Mouse (Mus musculus): ENCODE measurements around the gene Col11a2. TPM values are rescaled to one million over a fixed set of nuclear protein-coding genes. Genes with fewer than 3 reads are reported as not detected.
A peak's percentile ranks its signal among the peaks of the same experiment; 100 is the strongest.

The Col11a2 gene
- polyA plus RNA-seq, 1 experiment from 2014 or later: 0.27 TPM

DNA sequence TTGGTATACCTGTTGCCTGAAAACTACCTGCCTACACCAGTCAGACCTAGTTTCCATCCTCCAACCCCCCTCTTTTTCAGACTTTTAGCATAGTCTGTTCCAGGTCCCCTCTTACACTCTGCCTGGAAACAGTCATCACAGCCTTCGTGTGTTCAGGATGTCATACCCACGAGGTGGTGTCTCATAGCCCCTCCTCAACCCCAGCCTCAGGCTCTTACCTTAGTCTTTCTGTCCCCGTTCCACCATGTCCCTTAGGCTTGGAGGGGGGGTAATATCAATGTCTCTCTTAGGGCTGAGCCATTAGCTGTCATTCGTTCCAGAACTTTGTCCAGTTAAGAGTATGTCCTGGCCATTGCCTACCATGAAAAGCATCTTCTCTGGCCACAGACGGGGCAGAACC, 61.9 kb downstream of the Col11a2 start:
- no peaks in the 10 kb centered on the region for H3K9me3 ChIP-seq (replicated peaks; ENCODE audit: control insufficient read depth, low read length)
- H3K4me2 ChIP-seq (ENCODE audit: low read depth, low read length): no peak overlapping the region
- H3K4me3 ChIP-seq (ENCODE audit: low read depth, low read length): no peak overlapping the region
- no peak overlapping the region for H3K27ac ChIP-seq (ENCODE audit: low read length)
- peaks cover 4% of the 10 kb centered on the region for H3K4me1 ChIP-seq (ENCODE audit: control insufficient read depth, low read depth, low read length)
- no peak for ATAC-seq (ENCODE audit: low read depth)
- H3K36me3 ChIP-seq (ENCODE audit: control insufficient read depth, insufficient read depth): no peaks in the 10 kb centered on the region
- no peaks in the 10 kb centered on the region; the same call in none of the 2 replicates for H3K27me3 ChIP-seq (ENCODE audit: control insufficient read depth, insufficient read depth, low read depth, low read length)
- WGBS (ENCODE audit: insufficient replicate concordance): 23% methylated on average over 5 of the region's 5 CpGs
- no peak overlapping the region for H3K9ac ChIP-seq (ENCODE audit: low read depth, low read length)

DNA sequence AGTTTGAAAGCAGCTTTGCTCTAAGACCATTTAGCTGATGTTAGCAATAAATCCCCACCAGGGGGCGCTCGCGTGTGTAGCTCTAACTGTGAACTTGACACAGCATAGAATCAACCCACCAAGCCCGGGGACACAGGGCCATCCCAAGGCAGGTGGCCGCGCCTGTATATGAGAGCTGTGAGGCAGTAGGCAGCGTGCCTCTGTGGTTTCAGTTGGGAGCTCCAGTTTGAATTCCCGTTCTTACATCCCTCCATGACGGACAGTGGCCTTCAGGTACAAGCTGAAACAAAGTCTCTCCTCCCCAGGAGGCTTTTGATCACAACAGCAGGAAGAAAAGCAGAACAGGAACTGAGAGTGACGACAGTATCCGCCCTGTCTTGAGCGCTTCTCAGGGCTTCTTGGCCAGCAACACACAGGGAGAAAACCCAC, 62.4 kb downstream of the Col11a2 start:
- peak overlapping the region; percentile 22; the same call in 1 of the 2 replicates for H3K4me3 ChIP-seq (ENCODE audit: low read depth, low read length)
- peak overlapping the region; percentile 22; the same call in 1 of the 2 replicates for H3K9ac ChIP-seq (ENCODE audit: low read depth, low read length)
- peak overlapping the region; percentile 56 for H3K4me2 ChIP-seq (ENCODE audit: low read depth, low read length)
- no peaks in the 10 kb centered on the region for H3K36me3 ChIP-seq (ENCODE audit: control insufficient read depth, insufficient read depth)
- 1% methylated on average over 12 of the region's 12 CpGs for WGBS (ENCODE audit: insufficient replicate concordance)
- peaks cover 4% of the 10 kb centered on the region for H3K4me1 ChIP-seq (ENCODE audit: control insufficient read depth, low read depth, low read length)
- no peaks in the 10 kb centered on the region for H3K9me3 ChIP-seq (replicated peaks; ENCODE audit: control insufficient read depth, low read length)
- H3K27me3 ChIP-seq (ENCODE audit: control insufficient read depth, insufficient read depth, low read depth, low read length): no peaks in the 10 kb centered on the region; the same call in none of the 2 replicates
- ATAC-seq (ENCODE audit: low read depth): peak; percentile 67; the same call in 1 of the 2 replicates
- no peak overlapping the region for H3K27ac ChIP-seq (ENCODE audit: low read length)

DNA sequence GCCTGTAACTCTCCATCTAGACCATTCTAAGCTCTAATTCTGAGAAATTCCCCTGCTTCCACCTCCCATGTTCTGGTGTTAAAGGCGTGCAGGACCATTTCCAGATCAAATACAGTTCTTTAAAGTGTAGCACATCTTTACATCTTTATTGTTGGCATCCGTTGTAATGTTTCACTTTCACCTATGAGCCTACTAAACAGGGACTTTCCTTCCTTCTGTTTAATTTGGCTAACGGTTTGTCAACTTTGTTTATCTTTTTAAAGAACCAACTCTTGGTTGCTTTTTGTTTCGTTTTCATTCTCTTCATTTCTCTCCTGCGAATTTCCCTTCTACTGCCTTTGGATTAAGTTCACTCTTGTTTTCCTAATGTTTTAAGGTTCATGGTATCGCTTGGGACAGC, 63.6 kb downstream of the Col11a2 start:
- Histone ChIP-seq H3K9me3 (replicated peaks; ENCODE audit: control insufficient read depth, low read length) (no peaks in the 10 kb centered on the region), H3K4me1 (ENCODE audit: control insufficient read depth, low read depth, low read length) (peaks cover 4% of the 10 kb centered on the region), H3K4me2 (ENCODE audit: low read depth, low read length) (no peak overlapping the region), H3K4me3 (ENCODE audit: low read depth, low read length) (no peak overlapping the region), H3K9ac (ENCODE audit: low read depth, low read length) (no peak overlapping the region), H3K36me3 (ENCODE audit: control insufficient read depth, insufficient read depth) (no peaks in the 10 kb centered on the region), H3K27ac (ENCODE audit: low read length) (no peak overlapping the region), H3K27me3 (ENCODE audit: control insufficient read depth, insufficient read depth, low read depth, low read length) (no peaks in the 10 kb centered on the region; the same call in none of the 2 replicates)
- WGBS (ENCODE audit: insufficient replicate concordance): 55% methylated on average over 6 of the region's 6 CpGs
- ATAC-seq (ENCODE audit: low read depth): no peak

DNA sequence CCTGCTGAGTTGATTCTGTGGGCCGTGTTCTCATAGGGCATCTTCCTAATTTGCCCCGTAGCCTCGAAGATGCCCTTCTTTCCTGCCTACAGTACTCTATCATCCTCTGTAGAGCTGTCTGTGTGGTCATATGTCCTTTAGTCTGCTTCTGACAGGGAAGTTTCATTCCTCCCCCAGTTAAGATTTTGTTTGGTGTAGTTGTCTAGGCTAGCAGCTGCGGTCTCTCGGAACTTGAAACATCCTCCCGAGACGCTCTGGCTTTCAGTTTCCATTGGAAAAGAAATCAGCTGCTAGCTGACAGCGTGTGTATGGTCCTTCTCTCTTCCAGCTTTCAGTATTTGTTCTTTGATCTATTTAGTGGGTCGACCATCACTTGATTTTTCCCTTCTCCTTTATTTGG, 65.6 kb downstream of the Col11a2 start:
- H3K4me3 ChIP-seq (ENCODE audit: low read depth, low read length): no peak overlapping the region
- no peaks in the 10 kb centered on the region for H3K9me3 ChIP-seq (replicated peaks; ENCODE audit: control insufficient read depth, low read length)
- ATAC-seq (ENCODE audit: low read depth): no peak
- no peak overlapping the region for H3K27ac ChIP-seq (ENCODE audit: low read length)
- H3K27me3 ChIP-seq (ENCODE audit: control insufficient read depth, insufficient read depth, low read depth, low read length): no peaks in the 10 kb centered on the region; the same call in none of the 2 replicates
- peaks cover 3% of the 10 kb centered on the region; the same call in 1 of the 2 replicates for H3K36me3 ChIP-seq (ENCODE audit: control insufficient read depth, insufficient read depth)
- no peak overlapping the region for H3K4me2 ChIP-seq (ENCODE audit: low read depth, low read length)
- H3K4me1 ChIP-seq (ENCODE audit: control insufficient read depth, low read depth, low read length): peaks cover 4% of the 10 kb centered on the region
- 69% methylated on average over 9 of the region's 9 CpGs for WGBS (ENCODE audit: insufficient replicate concordance)
- H3K9ac ChIP-seq (ENCODE audit: low read depth, low read length): no peak overlapping the region

DNA sequence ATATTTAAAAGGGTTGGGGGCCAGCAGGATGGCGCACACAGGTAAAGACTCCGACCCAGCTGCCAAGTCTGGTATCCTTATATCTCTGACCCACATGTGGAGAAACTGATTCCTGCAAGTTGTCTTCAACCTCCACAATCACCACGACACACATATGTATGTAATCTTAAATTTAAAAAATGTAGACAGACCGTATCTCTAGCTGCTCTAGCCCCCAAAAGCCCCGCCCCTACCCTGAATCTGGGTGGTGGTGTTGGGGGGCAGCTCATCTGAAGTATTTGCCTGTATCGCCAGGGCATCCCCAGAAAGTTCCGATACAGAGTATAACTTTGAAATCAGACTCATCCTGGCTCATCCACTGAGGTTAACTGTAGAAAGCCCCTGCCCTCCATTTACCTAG, 67.3 kb downstream of the Col11a2 start:
- Histone ChIP-seq H3K27ac (ENCODE audit: low read length) (no peak overlapping the region), H3K36me3 (ENCODE audit: control insufficient read depth, insufficient read depth) (peaks cover 14% of the 10 kb centered on the region), H3K4me1 (ENCODE audit: control insufficient read depth, low read depth, low read length) (peaks cover 3% of the 10 kb centered on the region), H3K9ac (ENCODE audit: low read depth, low read length) (no peak overlapping the region), H3K4me3 (ENCODE audit: low read depth, low read length) (no peak overlapping the region), H3K27me3 (ENCODE audit: control insufficient read depth, insufficient read depth, low read depth, low read length) (no peaks in the 10 kb centered on the region; the same call in 1 of the 2 replicates), H3K9me3 (replicated peaks; ENCODE audit: control insufficient read depth, low read length) (no peaks in the 10 kb centered on the region), H3K4me2 (ENCODE audit: low read depth, low read length) (no peak overlapping the region)
- 72% methylated on average over 7 of the region's 7 CpGs for WGBS (ENCODE audit: insufficient replicate concordance)
- no peak for ATAC-seq (ENCODE audit: low read depth)

DNA sequence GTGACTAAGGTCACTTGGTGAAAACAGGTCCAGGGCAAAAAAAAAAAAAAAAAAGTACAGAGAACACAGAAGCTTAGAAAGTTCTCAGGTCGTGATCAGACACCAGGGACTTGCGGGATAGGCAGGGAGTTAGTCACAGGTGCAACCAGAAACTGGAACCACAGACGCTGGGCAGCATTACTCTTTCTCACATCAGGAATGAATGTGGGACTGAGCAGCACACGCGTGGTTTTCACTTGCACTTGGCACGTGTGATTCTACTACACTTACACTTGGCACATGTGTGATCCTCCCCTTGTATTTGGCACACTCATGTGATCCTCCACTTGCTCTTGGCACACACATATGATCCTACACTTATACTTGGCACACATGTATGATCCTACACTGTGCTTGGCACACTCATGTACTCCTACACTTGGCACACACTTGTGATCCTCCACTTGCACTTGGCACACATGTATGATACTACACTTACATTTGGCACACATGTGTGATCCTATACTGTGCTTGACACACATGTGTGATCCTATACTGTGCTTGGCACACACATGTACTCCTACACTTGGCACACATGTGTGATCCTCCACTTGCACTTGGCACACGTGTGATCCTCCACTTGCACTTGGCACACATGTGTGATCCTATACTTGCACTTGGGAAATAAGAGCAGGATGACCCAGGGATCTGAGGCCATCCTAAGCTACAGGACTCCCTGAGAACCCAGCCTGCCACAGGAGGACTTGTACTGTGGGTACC, 68.1 kb downstream of the Col11a2 start:
- ATAC-seq (ENCODE audit: low read depth): no peak
- no peaks in the 10 kb centered on the region for H3K9me3 ChIP-seq (replicated peaks; ENCODE audit: control insufficient read depth, low read length)
- 69% methylated on average over 7 of the region's 7 CpGs for WGBS (ENCODE audit: insufficient replicate concordance)

DNA sequence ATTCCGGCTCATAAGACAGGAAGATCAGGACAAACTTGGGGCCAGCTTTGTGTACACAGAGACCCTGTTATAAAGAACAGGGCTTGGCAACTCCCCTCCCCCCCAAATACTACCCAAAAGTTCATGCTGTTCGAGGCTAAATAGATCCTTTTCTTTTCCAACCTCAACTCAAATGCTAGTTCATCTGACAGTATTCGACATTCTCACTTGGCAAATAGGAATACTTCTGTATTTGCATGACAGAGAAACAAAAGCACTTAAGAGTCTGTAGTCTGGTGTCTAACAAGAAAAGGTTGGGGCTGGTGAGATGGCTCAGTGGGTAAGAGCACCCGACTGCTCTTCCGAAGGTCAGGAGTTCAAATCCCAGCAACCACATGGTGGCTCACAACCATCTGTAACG, 69.2 kb downstream of the Col11a2 start:
- Histone ChIP-seq H3K27me3 (ENCODE audit: control insufficient read depth, insufficient read depth, low read depth, low read length) (no peaks in the 10 kb centered on the region; the same call in 1 of the 2 replicates), H3K9ac (ENCODE audit: low read depth, low read length) (no peak overlapping the region), H3K4me1 (ENCODE audit: control insufficient read depth, low read depth, low read length) (no peaks in the 10 kb centered on the region), H3K36me3 (ENCODE audit: control insufficient read depth, insufficient read depth) (peaks cover 33% of the 10 kb centered on the region), H3K9me3 (replicated peaks; ENCODE audit: control insufficient read depth, low read length) (no peaks in the 10 kb centered on the region), H3K4me3 (ENCODE audit: low read depth, low read length) (no peak overlapping the region), H3K4me2 (ENCODE audit: low read depth, low read length) (no peak overlapping the region), H3K27ac (ENCODE audit: low read length) (no peak overlapping the region)
- ATAC-seq (ENCODE audit: low read depth): no peak
- 82% methylated on average over 5 of the region's 6 CpGs for WGBS (ENCODE audit: insufficient replicate concordance)

More for the DNA sequence above, 68.1 kb downstream of the Col11a2 start:
- H3K9ac ChIP-seq (ENCODE audit: low read depth, low read length): no peak overlapping the region
- no peaks in the 10 kb centered on the region for H3K4me1 ChIP-seq (ENCODE audit: control insufficient read depth, low read depth, low read length)
- H3K4me2 ChIP-seq (ENCODE audit: low read depth, low read length): no peak overlapping the region
- H3K4me3 ChIP-seq (ENCODE audit: low read depth, low read length): no peak overlapping the region
- H3K27ac ChIP-seq (ENCODE audit: low read length): no peak overlapping the region
- H3K36me3 ChIP-seq (ENCODE audit: control insufficient read depth, insufficient read depth): peaks cover 21% of the 10 kb centered on the region
- H3K27me3 ChIP-seq (ENCODE audit: control insufficient read depth, insufficient read depth, low read depth, low read length): no peaks in the 10 kb centered on the region; the same call in 1 of the 2 replicates

DNA sequence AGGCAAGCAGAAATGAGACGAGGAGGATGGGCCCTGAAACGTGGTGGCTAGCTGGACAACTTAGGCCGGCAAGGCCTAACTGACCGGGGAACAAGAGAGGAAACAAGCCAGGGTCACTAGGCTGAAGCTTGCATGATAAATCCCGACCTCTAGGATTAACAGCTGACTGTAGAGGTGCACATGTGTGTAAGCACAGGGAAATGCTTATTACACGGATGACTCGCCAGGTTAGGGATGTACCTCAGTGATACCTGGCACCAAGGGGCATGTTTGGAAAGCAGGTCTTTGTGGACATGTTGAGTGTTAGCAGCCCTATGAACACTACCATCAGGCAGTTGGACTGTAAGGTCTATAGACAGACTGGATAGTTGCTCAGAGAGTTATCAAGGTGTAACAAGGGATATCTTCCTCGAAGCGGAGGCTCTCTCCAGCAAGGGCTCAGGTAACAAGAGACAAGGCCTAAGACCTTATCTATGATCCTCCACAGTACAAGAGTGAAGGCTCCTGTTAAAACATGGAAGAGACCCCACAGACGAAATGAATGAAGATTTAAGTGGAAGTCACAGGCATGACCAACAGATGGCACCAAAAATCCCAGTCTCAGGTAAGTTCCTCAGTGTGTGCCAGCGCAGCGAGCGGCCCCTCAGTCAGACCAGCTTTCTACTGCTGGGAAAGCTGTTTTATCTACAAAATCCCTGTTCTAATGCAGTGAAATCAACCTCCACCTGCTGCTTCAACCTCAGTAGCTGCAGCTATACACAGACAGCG, 70.0 kb downstream of the Col11a2 start:
- peaks cover 41% of the 10 kb centered on the region for H3K36me3 ChIP-seq (ENCODE audit: control insufficient read depth, insufficient read depth)
- H3K27ac ChIP-seq (ENCODE audit: low read length): no peak overlapping the region
- no peaks in the 10 kb centered on the region; the same call in 1 of the 2 replicates for H3K27me3 ChIP-seq (ENCODE audit: control insufficient read depth, insufficient read depth, low read depth, low read length)
- H3K4me1 ChIP-seq (ENCODE audit: control insufficient read depth, low read depth, low read length): no peaks in the 10 kb centered on the region
- no peak overlapping the region for H3K9ac ChIP-seq (ENCODE audit: low read depth, low read length)
- ATAC-seq (ENCODE audit: low read depth): no peak; the same call in 1 of the 2 replicates
- no peak overlapping the region for H3K4me3 ChIP-seq (ENCODE audit: low read depth, low read length)
- no peak overlapping the region for H3K4me2 ChIP-seq (ENCODE audit: low read depth, low read length)
- no peaks in the 10 kb centered on the region for H3K9me3 ChIP-seq (replicated peaks; ENCODE audit: control insufficient read depth, low read length)
- WGBS (ENCODE audit: insufficient replicate concordance): 68% methylated on average over 14 of the region's 14 CpGs

Data from liver, embryonic 16.5 days (tissue).